In the genomic region with DNA sequence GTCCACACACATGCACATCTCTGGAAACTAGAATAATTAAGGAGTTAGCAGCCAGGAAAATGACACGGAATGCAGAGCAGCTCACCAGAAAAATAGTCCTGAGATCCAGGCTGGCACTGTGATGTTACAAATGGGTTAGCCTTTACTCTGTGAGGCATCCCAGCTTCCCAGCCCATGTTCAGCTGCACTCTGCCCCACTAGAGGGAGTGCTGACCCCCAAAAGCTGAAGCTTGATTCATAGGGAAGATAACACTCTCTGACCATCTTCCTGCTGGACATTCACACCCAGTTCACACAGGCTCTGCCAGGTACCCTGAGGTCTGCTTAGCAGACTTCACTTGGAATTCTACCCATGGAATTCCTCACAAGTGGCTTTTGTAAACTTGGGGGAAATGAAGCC, we compare ENCODE assay signal across 16 mouse cellular contexts. TPM values are rescaled to one million over a fixed set of nuclear protein-coding genes. Genes with fewer than 3 reads are reported as not detected.
A peak's percentile ranks its signal among the peaks of the same experiment; 100 is the strongest.
DNase-seq lines count a peak whose midpoint lies in the region; ATAC-seq and TF ChIP-seq lines count a peak whose summit lies in the region.
"Had no signal": no experiment of that assay in that cellular context is flagged by ENCODE, and none has a peak within 500 bp of the region (broad histone marks: within the 10 kb centered on the region; RNA-seq: fewer than 3 reads in every experiment).

No protein-coding gene starts in this region.

- peaks cover 11% of the 10 kb centered on the region for H3K79me2 ChIP-seq in MEL (ENCODE audit: control insufficient read depth, insufficient read depth, low read length, poor library complexity)

- H3K9ac ChIP-seq in intestine, postnatal 0 days (ENCODE audit: low read depth, low read length), result no peak overlapping the region
- no peak overlapping the region for H3K9ac ChIP-seq in intestine, embryonic 15.5 days
- no peak overlapping the region for H3K9ac ChIP-seq in liver, postnatal 0 days (replicated peaks)
- H3K9ac ChIP-seq in liver, embryonic 11.5 days (ENCODE audit: low read depth, low read length), result no peak overlapping the region
- no peak overlapping the region for H3K9ac ChIP-seq in MEL (ENCODE audit: control insufficient read depth, low read depth, low read length, poor library complexity, severe bottlenecking)
- H3K9ac ChIP-seq in forebrain, embryonic 15.5 days (replicated peaks), result no peak overlapping the region
- H3K9ac ChIP-seq: forebrain, embryonic 12.5 days; hindbrain, embryonic 14.5 days; midbrain, embryonic 13.5 days; stomach, embryonic 15.5 days had no signal

- no peak for TF ChIP-seq EP300 in liver, postnatal 0 days (IDR thresholded peaks at IDR 0.05; ENCODE audit: low read depth)
- TF ChIP-seq EP300 in MEL (IDR thresholded peaks at IDR 0.05; ENCODE audit: low read depth in 1 of 2, low read length in 2 of 2), result no peak

- no peaks in the 10 kb centered on the region for H3K27me3 ChIP-seq in intestine, postnatal 0 days (replicated peaks; ENCODE audit: control insufficient read depth, insufficient read depth, low read length)
- no peaks in the 10 kb centered on the region for H3K27me3 ChIP-seq in intestine, embryonic 15.5 days (replicated peaks)
- H3K27me3 ChIP-seq in liver, postnatal 0 days (ENCODE audit: insufficient read depth, low read length), result no peaks in the 10 kb centered on the region
- H3K27me3 ChIP-seq in liver, embryonic 11.5 days (replicated peaks; ENCODE audit: control insufficient read depth, insufficient read depth, low read length), result no peaks in the 10 kb centered on the region
- no peaks in the 10 kb centered on the region for H3K27me3 ChIP-seq in MEL (ENCODE audit: control insufficient read depth in 1 of 2, insufficient read depth in 2 of 2, low read length in 2 of 2)
- no peaks in the 10 kb centered on the region for H3K27me3 ChIP-seq in forebrain, embryonic 15.5 days
- H3K27me3 ChIP-seq: forebrain, embryonic 12.5 days; midbrain, embryonic 13.5 days; stomach, embryonic 15.5 days had no signal

- H3K4me1 ChIP-seq in intestine, postnatal 0 days (replicated peaks; ENCODE audit: control insufficient read depth, insufficient read depth, low read length), result peaks cover 3% of the 10 kb centered on the region; the same call in 1 of the 2 replicates
- H3K4me1 ChIP-seq in intestine, embryonic 15.5 days (replicated peaks), result peaks cover 5% of the 10 kb centered on the region; the same call in 1 of the 2 replicates
- H3K4me1 ChIP-seq in liver, postnatal 0 days (ENCODE audit: insufficient read depth), result no peaks in the 10 kb centered on the region; the same call in 1 of the 2 replicates
- H3K4me1 ChIP-seq in liver, embryonic 11.5 days (replicated peaks; ENCODE audit: control insufficient read depth, insufficient read depth, low read length), result peaks cover 6% of the 10 kb centered on the region
- H3K4me1 ChIP-seq in MEL (ENCODE audit: control insufficient read depth in 1 of 2, insufficient read depth in 2 of 2, low read length in 2 of 2), result peaks cover 0 to 4% of the 10 kb centered on the region in 2 experiments; a peak in 1 of 4 replicates
- H3K4me1 ChIP-seq in forebrain, embryonic 15.5 days, result peaks cover 10% of the 10 kb centered on the region

- H3K36me3 ChIP-seq in intestine, postnatal 0 days (ENCODE audit: control insufficient read depth, insufficient read depth), result peaks cover 56% of the 10 kb centered on the region
- H3K36me3 ChIP-seq in intestine, embryonic 15.5 days, result peaks cover 42% of the 10 kb centered on the region
- H3K36me3 ChIP-seq in liver, postnatal 0 days (replicated peaks; ENCODE audit: insufficient read depth, low read length), result peaks cover 58% of the 10 kb centered on the region
- peaks cover 54% of the 10 kb centered on the region for H3K36me3 ChIP-seq in liver, embryonic 11.5 days (ENCODE audit: control insufficient read depth, insufficient read depth, low read length)
- H3K36me3 ChIP-seq in MEL (ENCODE audit: control insufficient read depth in 1 of 2, insufficient read depth in 2 of 2, low read length in 2 of 2), result peaks cover 3 to 24% of the 10 kb centered on the region in 2 experiments; a peak in 3 of 4 replicates
- peaks cover 78% of the 10 kb centered on the region for H3K36me3 ChIP-seq in forebrain, embryonic 15.5 days

- no peak for ATAC-seq in intestine, postnatal 0 days
- no peak for ATAC-seq in intestine, embryonic 15.5 days
- no peak for ATAC-seq in liver, postnatal 0 days
- no peak for ATAC-seq in liver, embryonic 11.5 days (replicated peaks; ENCODE audit: low FRiP score)
- no peak for ATAC-seq in forebrain, embryonic 15.5 days (replicated peaks)
- ATAC-seq: midbrain, embryonic 13.5 days had no signal

- DNase-seq in liver, postnatal 0 days, result no peak
- DNase-seq in liver, embryonic 11.5 days (ENCODE audit: low spot score), result no peak
- DNase-seq in MEL (ENCODE audit: low read depth, low spot score), result no peak
- DNase-seq in brain, embryonic 14.5 days (ENCODE audit: low read depth), result no peak
- DNase-seq: adrenal gland, adult 2 months; cerebellum, adult 11 months; kidney, adult 8-10 months; right cerebral cortex, adult 18-20 months had no signal

- no peak overlapping the region for H3K4me2 ChIP-seq in intestine, postnatal 0 days (replicated peaks; ENCODE audit: low read depth)
- H3K4me2 ChIP-seq in intestine, embryonic 15.5 days (replicated peaks), result no peak overlapping the region
- H3K4me2 ChIP-seq in liver, postnatal 0 days (ENCODE audit: low read depth, low read length), result no peak overlapping the region
- no peak overlapping the region for H3K4me2 ChIP-seq in liver, embryonic 11.5 days
- H3K4me2 ChIP-seq in forebrain, embryonic 15.5 days (replicated peaks), result no peak overlapping the region
- H3K4me2 ChIP-seq: forebrain, embryonic 12.5 days; hindbrain, embryonic 14.5 days; midbrain, embryonic 13.5 days; stomach, embryonic 15.5 days had no signal

- 0 out of 2 replicates have a peak, but pooled peaks cover 4% of the 10 kb centered on the region for H3K9me3 ChIP-seq in intestine, postnatal 0 days (ENCODE audit: control insufficient read depth)
- no peaks in the 10 kb centered on the region for H3K9me3 ChIP-seq in intestine, embryonic 15.5 days
- H3K9me3 ChIP-seq in liver, postnatal 0 days (ENCODE audit: low read length), result no peaks in the 10 kb centered on the region
- 0 out of 2 replicates have a peak, but pooled peaks cover 4% of the 10 kb centered on the region for H3K9me3 ChIP-seq in liver, embryonic 11.5 days (ENCODE audit: control insufficient read depth, low read length)
- no peaks in the 10 kb centered on the region for H3K9me3 ChIP-seq in MEL (replicated peaks; ENCODE audit: insufficient read depth, low read length)
- H3K9me3 ChIP-seq in forebrain, embryonic 15.5 days, result no peaks in the 10 kb centered on the region
- H3K9me3 ChIP-seq: forebrain, embryonic 12.5 days; midbrain, embryonic 13.5 days; stomach, embryonic 15.5 days had no signal

- WGBS in intestine, postnatal 0 days, result 86% methylated on average over 1 of the region's 1 CpGs
- whole genome bisulfite sequencing in intestine, embryonic 15.5 days, result 77% methylated on average over 1 of the region's 1 CpGs
- 72% methylated on average over 1 of the region's 1 CpGs for WGBS in liver, postnatal 0 days (ENCODE audit: insufficient replicate concordance)
- WGBS in liver, embryonic 11.5 days, result 85% methylated on average over 1 of the region's 1 CpGs
- WGBS in forebrain, embryonic 15.5 days, result 78% methylated on average over 1 of the region's 1 CpGs

- no peak; a peak in 1 of 4 replicates for TF ChIP-seq POLR2A in MEL (IDR thresholded peaks at IDR 0.05; ENCODE audit: control insufficient read depth in 1 of 2, insufficient read depth in 1 of 2, low read depth in 1 of 2, low read length in 2 of 2, poor library complexity in 1 of 2)
- no peak for TF ChIP-seq POLR2A in brain, embryonic 14.5 days (IDR thresholded peaks at IDR 0.05; ENCODE audit: borderline replicate concordance, extremely low read depth, insufficient read depth, insufficient read length, poor library complexity, severe bottlenecking)

- H3K4me3 ChIP-seq in intestine, postnatal 0 days (ENCODE audit: low read depth, low read length), result no peak overlapping the region
- no peak overlapping the region for H3K4me3 ChIP-seq in intestine, embryonic 15.5 days (replicated peaks)
- no peak overlapping the region for H3K4me3 ChIP-seq in liver, postnatal 0 days (ENCODE audit: low read depth, low read length)
- H3K4me3 ChIP-seq in liver, embryonic 11.5 days (ENCODE audit: low read depth, low read length), result no peak overlapping the region
- no peak overlapping the region for H3K4me3 ChIP-seq in MEL (ENCODE audit: control insufficient read depth in 1 of 2, insufficient read depth in 1 of 2, low read depth in 2 of 2, low read length in 2 of 2)
- no peak overlapping the region for H3K4me3 ChIP-seq in forebrain, embryonic 15.5 days
- H3K4me3 ChIP-seq: forebrain, embryonic 12.5 days; midbrain, embryonic 13.5 days; stomach, embryonic 15.5 days had no signal

- no peak for TF ChIP-seq RAD21 in MEL (IDR thresholded peaks at IDR 0.05; ENCODE audit: low read depth, low read length)

- H3K27ac ChIP-seq in intestine, postnatal 0 days (ENCODE audit: low read depth, low read length), result no peak overlapping the region
- H3K27ac ChIP-seq in intestine, embryonic 15.5 days, result no peak overlapping the region
- H3K27ac ChIP-seq in liver, postnatal 0 days (ENCODE audit: low read depth), result no peak overlapping the region
- no peak overlapping the region for H3K27ac ChIP-seq in liver, embryonic 11.5 days (ENCODE audit: low read depth, low read length)
- H3K27ac ChIP-seq in MEL (ENCODE audit: control insufficient read depth, low read depth, low read length), result no peak overlapping the region
- no peak overlapping the region for H3K27ac ChIP-seq in forebrain, embryonic 15.5 days (replicated peaks)
- H3K27ac ChIP-seq: forebrain, embryonic 12.5 days; hindbrain, embryonic 14.5 days; macrophage; midbrain, embryonic 13.5 days; stomach, embryonic 15.5 days had no signal

- TF ChIP-seq CTCF in intestine, postnatal 0 days (IDR thresholded peaks at IDR 0.05; ENCODE audit: low read depth), result peak; percentile 49
- TF ChIP-seq CTCF in liver, postnatal 0 days (IDR thresholded peaks at IDR 0.05; ENCODE audit: low read depth), result peak; percentile 28; the same call in 1 of the 2 replicates
- peak; percentile 22 to 36 (median 36); a peak in 4 of 6 replicates for TF ChIP-seq CTCF in MEL (IDR thresholded peaks at IDR 0.05 in 2 of 3, conservative IDR thresholded peaks at IDR 0.05 in 1 of 3; ENCODE audit: control insufficient read depth in 1 of 3, insufficient read depth in 1 of 3, low read depth in 2 of 3, low read length in 3 of 3, poor library complexity in 1 of 3, severe bottlenecking in 1 of 3)
- TF ChIP-seq CTCF in brain, embryonic 14.5 days (IDR thresholded peaks at IDR 0.05; ENCODE audit: borderline replicate concordance, extremely low read depth, insufficient read depth, insufficient read length), result peak; percentile 38; the same call in 1 of the 2 replicates

RNA-seq across cellular contexts. Expression of gene Mrpl19, which starts 5.5 kb away (rescaled TPM):
- 18.1 and 22.2 TPM in 2 replicates for polyA plus RNA-seq in intestine, postnatal 0 days (2015; fragmentation: Nextera tagmentation; extraction: Ambion mirVana)
- 58.2 and 59.9 TPM in 2 replicates for polyA plus RNA-seq in intestine, embryonic 15.5 days (2015; fragmentation: Nextera tagmentation; extraction: Ambion mirVana)
- 11.4 and 14.2 TPM in 2 replicates for polyA plus RNA-seq in liver, postnatal 0 days (2015; fragmentation: Nextera tagmentation; extraction: Ambion mirVana)
- 77.9 and 81.9 TPM in 2 replicates for polyA plus RNA-seq in liver, embryonic 11.5 days (2014; fragmentation: Nextera tagmentation; extraction: Ambion mirVana)
- 36.6 and 39.3 TPM in 2 replicates for total RNA-seq in MEL (2012; rRNA removed)
- 10 to 100 TPM in 1 of 2 experiments, not detected in 1; 89.0 TPM for polyA plus RNA-seq in MEL (2012; ENCODE audit: insufficient read depth in 1 of 2, insufficient read length in 2 of 2, low read depth in 1 of 2, low replicate concordance in 2 of 2, missing spikeins in 1 of 2)
- 12.1 and 12.5 TPM in 2 replicates for polyA plus RNA-seq in brain, embryonic 14.5 days (2012; rRNA removed)
- polyA plus RNA-seq in forebrain, embryonic 15.5 days (2015; fragmentation: Nextera tagmentation; extraction: Ambion mirVana), result 41.6 and 44.1 TPM in 2 replicates

RNA-seq across cellular contexts. Expression of gene Gcfc2, which starts 36.8 kb away (rescaled TPM):
- 2.1 and 2.9 TPM in 2 replicates for polyA plus RNA-seq in intestine, postnatal 0 days (2015; fragmentation: Nextera tagmentation; extraction: Ambion mirVana)
- 7.7 and 8.2 TPM in 2 replicates for polyA plus RNA-seq in intestine, embryonic 15.5 days (2015; fragmentation: Nextera tagmentation; extraction: Ambion mirVana)
- 1.7 and 2.0 TPM in 2 replicates for polyA plus RNA-seq in liver, postnatal 0 days (2015; fragmentation: Nextera tagmentation; extraction: Ambion mirVana)
- polyA plus RNA-seq in liver, embryonic 11.5 days (2014; fragmentation: Nextera tagmentation; extraction: Ambion mirVana), result 10.7 and 12.4 TPM in 2 replicates
- total RNA-seq in MEL (2012; rRNA removed), result 8.3 and 9.8 TPM in 2 replicates
- 10 to 100 TPM in 1 of 2 experiments, not detected in 1; 15.1 TPM for polyA plus RNA-seq in MEL (2012; ENCODE audit: insufficient read depth in 1 of 2, insufficient read length in 2 of 2, low read depth in 1 of 2, low replicate concordance in 2 of 2, missing spikeins in 1 of 2)
- polyA plus RNA-seq in brain, embryonic 14.5 days (2012; rRNA removed), result 11.7 and 14.8 TPM in 2 replicates
- 8.3 and 9.4 TPM in 2 replicates for polyA plus RNA-seq in forebrain, embryonic 15.5 days (2015; fragmentation: Nextera tagmentation; extraction: Ambion mirVana)
